Mouse (Mus musculus): ENCODE measurements around the gene Eif2s1.

The Eif2s1 gene

GRCm38 (mm10) chr12:78861496-78862253 lies at the start of gene Eif2s1, which contains the start of gene Atp6v1d:
TSS of gene Eif2s1 (plus strand) at chr12:78861819.
TSS of gene Atp6v1d (minus strand) at chr12:78861638.
- ATAC-seq (ENCODE audit: low TSS enrichment): peak; percentile 95

- ATAC-seq (ENCODE audit: low TSS enrichment): no peak
Measured at GRCm38 (mm10) chr12:78814437-78814836, 47.2 kb upstream of the Eif2s1 start.

GRCm38 (mm10) chr12:78834496-78834895 lies 27.1 kb upstream of the Eif2s1 start:
- no peak for ATAC-seq (ENCODE audit: low TSS enrichment)

DNA sequence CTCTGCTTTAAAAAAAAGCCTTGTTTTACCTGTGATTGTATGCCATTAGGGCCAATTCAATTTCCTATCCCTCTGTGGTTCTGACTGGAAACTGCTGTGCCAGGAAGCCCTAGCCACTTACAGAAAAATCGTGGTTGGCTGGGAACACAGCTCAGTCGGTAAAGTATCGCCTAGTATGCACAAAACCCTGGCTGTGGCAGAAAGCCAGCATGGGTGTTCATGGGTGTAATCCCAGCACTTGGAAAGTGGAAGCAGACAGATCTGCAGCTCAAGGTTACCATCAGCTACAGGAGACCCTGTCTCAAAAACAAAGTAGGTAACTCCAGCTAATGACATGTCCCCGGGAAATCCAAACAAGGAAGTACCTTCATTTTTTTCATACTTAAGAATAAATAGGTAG lies 21.7 kb upstream of the Eif2s1 start:
- no peak; the same call in 1 of the 2 replicates for ATAC-seq (ENCODE audit: low TSS enrichment)

DNA sequence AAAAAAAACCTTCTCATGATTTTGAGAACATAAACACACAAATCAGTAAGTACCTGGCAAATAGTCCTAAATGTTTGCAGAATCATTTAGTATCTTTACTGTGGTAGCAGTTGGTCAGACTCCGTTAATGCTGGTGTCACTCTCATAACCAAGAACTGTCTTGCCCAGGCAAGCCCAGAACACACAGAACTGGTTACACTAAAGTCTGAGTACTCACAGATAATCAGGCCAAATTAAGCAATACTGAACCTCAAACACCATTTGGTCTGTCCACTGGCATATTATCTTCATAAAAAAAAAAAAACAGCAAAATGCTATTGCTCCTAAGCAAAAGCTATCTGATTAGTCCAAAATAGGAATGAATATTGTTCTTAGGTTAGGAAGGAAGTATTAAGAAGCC lies 19.2 kb upstream of the Eif2s1 start:
- no peak for ATAC-seq (ENCODE audit: low TSS enrichment)

- no peak for ATAC-seq (ENCODE audit: low TSS enrichment)
Measured at GRCm38 (mm10) chr12:78848246-78848645, 13.4 kb upstream of the Eif2s1 start.

DNA sequence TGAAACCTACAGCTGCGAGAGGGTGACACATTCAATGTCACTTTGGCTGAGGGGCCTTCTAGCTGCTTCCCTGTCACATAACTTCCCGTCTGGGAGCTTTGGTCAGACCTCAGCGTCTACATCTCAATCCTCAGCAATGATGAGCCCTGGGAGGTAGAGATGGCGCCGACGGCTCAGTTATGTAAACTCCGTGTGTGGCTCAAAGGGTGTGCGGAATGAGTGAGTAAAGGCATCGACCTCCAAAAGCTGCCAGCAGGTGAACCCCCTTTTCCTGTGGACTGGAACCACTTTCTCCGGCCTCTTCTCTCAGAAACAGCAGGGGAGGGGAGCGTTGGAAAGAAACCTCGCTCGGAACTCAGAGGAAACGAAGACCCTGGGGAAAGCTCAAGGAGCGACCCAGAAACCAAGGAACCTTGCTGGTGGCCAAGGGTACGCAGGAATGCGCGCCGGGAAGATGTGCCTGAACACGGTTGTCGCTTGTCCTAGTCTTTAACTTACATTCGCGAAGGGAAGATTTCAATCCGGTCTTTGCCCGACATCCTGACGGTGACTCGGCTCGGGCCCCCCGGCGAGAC lies 611 bp upstream of the Eif2s1 start:
- ATAC-seq (ENCODE audit: low TSS enrichment): peak; percentile 56

DNA sequence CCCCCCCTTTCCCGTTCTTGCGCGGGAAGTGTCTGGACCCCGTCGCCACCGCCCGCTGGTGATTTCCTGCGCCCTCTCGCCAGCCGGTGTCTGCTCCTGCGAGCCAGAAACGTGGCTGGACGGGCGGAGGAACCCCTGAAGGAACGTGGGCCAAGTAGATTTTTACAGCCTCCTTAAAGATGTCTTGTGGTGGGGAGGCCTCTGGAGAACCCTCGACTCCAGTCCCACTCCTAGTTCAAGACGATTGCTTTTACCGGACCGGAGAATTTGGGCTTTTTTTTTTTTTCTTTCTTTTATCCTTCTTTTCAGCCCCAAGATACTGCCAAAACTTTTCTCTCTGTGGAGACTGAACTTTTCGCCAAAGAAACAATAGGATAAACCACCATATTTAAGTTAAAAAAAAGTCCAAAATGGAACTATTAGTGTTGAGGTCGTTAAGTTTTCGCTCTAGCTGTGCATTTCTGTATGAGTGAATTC lies 673 bp downstream of the Eif2s1 start:
- peak; percentile 29; the same call in 1 of the 2 replicates for ATAC-seq (ENCODE audit: low TSS enrichment)

GRCm38 (mm10) chr12:78865434-78865833 lies 3.8 kb downstream of the Eif2s1 start:
- no peak for ATAC-seq (ENCODE audit: low TSS enrichment)

GRCm38 (mm10) chr12:78868115-78868514 lies 6.5 kb downstream of the Eif2s1 start:
- no peak for ATAC-seq (ENCODE audit: low TSS enrichment)

DNA sequence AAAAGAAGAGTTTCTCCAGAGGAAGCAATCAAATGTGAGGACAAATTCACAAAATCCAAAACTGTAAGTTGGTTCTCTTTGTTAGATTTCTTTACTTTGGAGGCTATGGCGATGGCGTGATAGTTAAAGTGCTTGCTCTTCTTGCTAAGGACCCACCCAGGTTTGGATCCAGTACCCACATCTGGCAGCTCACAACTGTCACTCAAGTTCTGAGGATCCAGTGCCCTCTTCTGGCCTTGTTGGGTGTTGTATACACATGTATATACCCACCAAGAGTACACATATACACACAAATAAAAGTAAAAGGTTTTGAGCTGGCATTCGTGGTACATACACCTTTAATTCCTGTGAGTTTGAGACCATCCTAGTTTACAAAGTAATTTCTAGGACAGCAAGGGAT lies 13.0 kb downstream of the Eif2s1 start:
- no peak for ATAC-seq (ENCODE audit: low TSS enrichment)

GRCm38 (mm10) chr12:78890062-78890461 lies 28.4 kb downstream of the Eif2s1 start:
- ATAC-seq (ENCODE audit: low TSS enrichment): no peak

DNA sequence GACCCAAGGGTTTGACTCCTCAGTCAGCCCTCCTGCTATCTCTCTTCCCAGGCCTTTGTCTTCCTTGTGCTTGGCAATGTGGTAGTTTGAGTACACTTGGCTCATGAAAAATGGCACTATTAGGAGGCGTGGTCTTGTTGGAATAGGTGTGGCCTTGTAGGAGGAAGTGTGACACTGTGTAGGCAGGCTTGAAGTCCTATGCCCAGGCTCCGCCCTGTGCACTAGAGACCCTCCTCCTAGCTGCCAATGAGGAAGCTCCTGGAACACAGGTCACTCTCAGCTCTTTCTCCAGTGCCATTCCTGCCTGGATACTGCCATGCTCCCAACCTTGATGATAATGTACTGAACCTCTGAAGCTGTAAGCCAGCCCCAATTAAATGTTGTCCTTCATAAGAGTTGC lies 29.5 kb downstream of the Eif2s1 start:
- ATAC-seq (ENCODE audit: low TSS enrichment): no peak

GRCm38 (mm10) chr12:78897861-78898260 lies 36.2 kb downstream of the Eif2s1 start:
- no peak for ATAC-seq (ENCODE audit: low TSS enrichment)

DNA sequence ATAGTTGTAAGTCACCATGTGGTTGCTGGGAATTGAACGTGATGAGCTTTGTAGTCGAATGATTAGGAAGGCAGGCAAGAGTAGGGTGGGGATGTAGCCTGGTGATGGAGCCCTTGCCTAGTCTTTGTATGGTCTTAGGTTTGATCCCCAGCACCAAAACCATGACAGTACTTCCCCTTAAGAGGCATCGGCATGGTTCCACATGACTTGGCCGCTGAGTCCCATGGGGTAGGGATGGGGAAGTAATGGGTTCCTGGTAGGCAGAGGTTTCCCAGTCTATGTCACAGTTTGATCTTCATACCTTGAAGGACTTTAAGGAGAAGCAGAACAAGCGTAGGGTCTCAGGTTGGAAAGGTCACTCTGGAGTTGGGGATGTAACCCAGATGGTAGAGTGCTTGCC lies 39.8 kb downstream of the Eif2s1 start:
- ATAC-seq (ENCODE audit: low TSS enrichment): no peak

GRCm38 (mm10) chr12:78903313-78903712 lies 41.7 kb downstream of the Eif2s1 start:
- ATAC-seq (ENCODE audit: low TSS enrichment): no peak

GRCm38 (mm10) chr12:78904499-78904898 lies 42.9 kb downstream of the Eif2s1 start:
- no peak for ATAC-seq (ENCODE audit: low TSS enrichment)

DNA sequence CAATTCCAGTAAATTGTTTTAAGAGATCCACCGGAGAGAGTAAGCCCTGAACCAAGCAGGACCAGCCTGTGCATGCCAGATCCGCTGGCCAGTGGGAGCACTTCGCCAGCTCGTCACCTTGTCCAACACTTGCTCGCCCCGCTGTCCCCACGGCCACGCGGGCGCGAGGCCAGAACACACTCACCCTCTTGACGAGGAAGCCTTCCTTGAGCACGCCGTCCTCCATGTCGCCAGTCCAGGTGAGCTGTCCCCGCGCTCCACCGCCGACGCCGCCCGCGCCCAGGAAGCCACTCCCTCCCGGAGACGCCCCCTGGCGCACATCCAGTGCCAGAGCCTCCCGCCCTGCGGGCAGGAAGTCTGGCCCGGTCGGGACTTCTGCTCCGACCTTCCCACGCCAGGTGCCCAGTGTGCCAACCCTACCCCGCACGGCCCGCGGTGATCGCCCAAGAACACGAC lies 45.1 kb downstream of the Eif2s1 start, which contains the start of gene Plek2:
Gene Plek2 (minus strand): TSS at position 258 of the 456 bp plus-strand sequence.
- ATAC-seq (ENCODE audit: low TSS enrichment): no peak

DNA sequence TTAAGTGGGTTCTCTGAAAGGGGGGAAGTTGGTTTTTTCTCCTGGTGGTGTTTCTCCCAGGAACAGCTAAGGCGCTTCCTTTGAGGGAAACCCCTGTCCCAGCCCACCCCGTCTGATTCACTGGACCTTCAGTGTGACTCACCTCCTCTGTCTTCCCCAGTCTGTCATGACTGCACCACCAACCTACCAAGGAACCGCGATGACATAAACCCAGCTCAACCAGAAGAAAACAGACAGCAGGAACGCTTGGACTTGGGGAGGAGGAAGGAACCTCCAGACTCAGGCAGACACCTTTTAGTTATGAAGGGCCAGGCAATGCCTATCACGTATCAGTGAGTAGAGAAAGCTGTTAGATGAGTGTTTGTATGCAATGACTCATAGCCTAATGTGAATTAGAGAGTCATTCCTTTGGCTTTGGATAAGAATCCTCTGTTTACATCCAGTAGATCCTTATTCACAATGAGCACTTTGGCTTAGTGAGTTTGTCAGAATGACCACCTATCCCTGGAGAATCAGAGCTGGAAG lies 46.5 kb downstream of the Eif2s1 start:
- ATAC-seq (ENCODE audit: low TSS enrichment): no peak

DNA sequence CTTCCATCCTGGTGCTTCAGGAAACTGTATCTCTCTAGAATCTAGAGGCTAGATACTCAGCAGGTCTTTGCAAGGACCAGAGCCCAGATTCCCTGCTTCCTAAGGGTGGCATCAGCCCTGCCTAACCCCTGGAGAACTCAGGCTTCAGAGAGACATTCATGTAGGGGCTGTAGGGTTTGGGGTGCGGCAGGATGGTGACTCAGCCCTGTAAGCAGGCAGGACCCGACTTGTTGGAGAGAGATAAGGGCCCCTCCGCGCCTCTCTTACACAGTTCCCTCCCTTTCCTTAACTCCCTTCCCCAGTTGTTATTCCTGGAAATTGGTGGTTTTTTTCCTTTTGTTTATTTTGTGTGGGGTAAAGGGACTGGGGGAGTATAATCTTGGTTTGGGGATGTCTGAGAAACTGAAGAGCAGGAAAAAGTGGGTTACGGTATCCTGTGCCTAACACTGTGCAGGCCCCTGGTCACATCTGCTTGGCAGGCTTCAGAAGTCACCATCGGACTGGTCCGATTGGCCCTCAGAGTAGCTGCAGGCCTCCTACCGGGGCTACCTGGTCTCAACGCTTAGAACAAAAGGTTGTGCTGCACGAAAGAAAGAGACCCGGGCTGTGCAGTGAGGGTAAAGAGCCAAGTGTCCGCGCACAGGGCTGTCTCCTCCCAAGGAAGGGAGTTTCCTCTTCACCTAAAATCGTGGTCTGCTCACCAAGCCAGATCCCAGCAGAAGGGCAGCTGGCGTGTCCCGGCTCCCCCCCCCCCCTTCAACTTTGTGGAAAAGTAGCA lies 49.3 kb downstream of the Eif2s1 start:
- ATAC-seq (ENCODE audit: low TSS enrichment): no peak

DNA sequence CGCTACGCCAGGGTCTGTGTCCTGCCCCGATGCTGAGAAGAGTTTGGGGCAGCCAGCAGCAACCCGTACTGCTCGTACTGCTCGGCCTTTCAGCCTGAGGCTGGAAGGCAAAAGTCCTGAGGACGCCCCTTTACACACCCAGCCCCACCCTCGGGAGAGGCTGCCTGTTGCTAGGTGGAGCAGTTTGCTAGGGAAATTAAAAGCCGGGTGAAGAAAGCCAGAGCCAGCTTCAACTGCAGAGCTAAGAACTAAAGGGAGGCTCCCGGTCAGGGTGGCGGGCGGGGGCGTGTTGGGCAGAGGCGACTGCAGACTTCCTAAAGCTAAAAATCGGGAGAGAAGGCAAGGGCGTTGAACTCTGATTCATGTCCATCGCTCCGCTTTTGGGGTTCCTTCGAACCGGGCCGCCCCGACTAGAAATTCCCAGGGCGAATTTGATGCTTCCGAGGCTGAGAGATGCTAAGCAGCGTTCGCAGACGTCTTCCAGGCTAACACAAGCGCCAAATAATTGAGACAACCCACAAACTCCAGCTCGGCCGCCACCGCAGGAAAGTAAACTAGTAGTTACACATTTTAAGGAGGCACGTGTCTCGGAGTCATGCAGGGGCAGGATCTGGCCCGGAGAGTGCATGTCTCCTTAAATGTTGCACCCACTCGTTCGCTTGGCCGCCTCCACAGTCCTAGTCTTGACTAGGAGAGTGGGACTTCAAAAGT lies 50.2 kb downstream of the Eif2s1 start:
- peak; percentile 86 for ATAC-seq (ENCODE audit: low TSS enrichment)
